In the genomic region with DNA sequence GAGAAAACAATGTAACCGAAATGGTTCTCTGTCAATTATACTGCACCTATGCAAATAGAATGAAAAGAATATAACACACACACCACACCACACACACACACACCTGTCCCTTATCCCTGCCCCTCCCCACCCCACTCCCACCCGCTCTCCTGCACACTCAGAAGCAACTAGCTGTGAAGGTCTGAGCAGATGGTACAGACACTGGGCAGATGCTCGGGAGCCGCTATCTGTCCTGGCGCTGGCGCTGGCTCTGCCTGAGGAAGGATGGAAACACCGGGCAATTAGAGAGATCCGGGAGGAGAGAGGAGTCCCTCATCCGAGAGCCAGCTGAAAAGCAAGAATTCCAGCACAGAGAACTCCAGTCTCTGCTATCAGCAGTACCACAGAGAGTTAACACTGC, we compare ENCODE assay signal across 15 mouse cellular contexts. TPM values are rescaled to one million over a fixed set of nuclear protein-coding genes. Genes with fewer than 3 reads are reported as not detected.
DNase-seq lines count a peak whose midpoint lies in the region; ATAC-seq lines count a peak whose summit lies in the region.
"Had no signal": no experiment of that assay in that cellular context is flagged by ENCODE, and none has a peak within 500 bp of the region (broad histone marks: within the 10 kb centered on the region; RNA-seq: fewer than 3 reads in every experiment).

No protein-coding gene starts in this region.

- H3K36me3 ChIP-seq in forebrain, embryonic 13.5 days (ENCODE audit: poor library complexity, severe bottlenecking) = no peaks in the 10 kb centered on the region
- H3K36me3 ChIP-seq in forebrain, embryonic 12.5 days (replicated peaks) = no peaks in the 10 kb centered on the region
- H3K36me3 ChIP-seq in midbrain, embryonic 15.5 days (replicated peaks) = no peaks in the 10 kb centered on the region
- H3K36me3 ChIP-seq in midbrain, embryonic 11.5 days (ENCODE audit: control insufficient read depth, insufficient read depth, low read length) = no peaks in the 10 kb centered on the region
- no peaks in the 10 kb centered on the region for H3K36me3 ChIP-seq in hindbrain, embryonic 15.5 days

- no peaks in the 10 kb centered on the region for H3K9me3 ChIP-seq in forebrain, embryonic 13.5 days (replicated peaks)
- H3K9me3 ChIP-seq in forebrain, embryonic 12.5 days = no peaks in the 10 kb centered on the region
- H3K9me3 ChIP-seq in midbrain, embryonic 15.5 days = no peaks in the 10 kb centered on the region
- H3K9me3 ChIP-seq in midbrain, embryonic 11.5 days (ENCODE audit: control insufficient read depth, low read length) = no peaks in the 10 kb centered on the region
- no peaks in the 10 kb centered on the region for H3K9me3 ChIP-seq in hindbrain, embryonic 15.5 days

- H3K27me3 ChIP-seq in forebrain, embryonic 13.5 days = no peaks in the 10 kb centered on the region
- H3K27me3 ChIP-seq in forebrain, embryonic 12.5 days = no peaks in the 10 kb centered on the region
- no peaks in the 10 kb centered on the region for H3K27me3 ChIP-seq in midbrain, embryonic 15.5 days (replicated peaks)
- H3K27me3 ChIP-seq in midbrain, embryonic 11.5 days (ENCODE audit: control insufficient read depth, insufficient read depth, low read length) = no peaks in the 10 kb centered on the region
- H3K27me3 ChIP-seq in hindbrain, embryonic 15.5 days = no peaks in the 10 kb centered on the region

- no peak overlapping the region for H3K9ac ChIP-seq in forebrain, embryonic 13.5 days
- no peak overlapping the region for H3K9ac ChIP-seq in forebrain, embryonic 12.5 days
- no peak overlapping the region for H3K9ac ChIP-seq in midbrain, embryonic 15.5 days
- no peak overlapping the region for H3K9ac ChIP-seq in midbrain, embryonic 11.5 days (ENCODE audit: low read length)
- no peak overlapping the region for H3K9ac ChIP-seq in hindbrain, embryonic 15.5 days

- no peak for DNase-seq in midbrain, embryonic 11.5 days (ENCODE audit: low spot score, missing footprints)
- peak; percentile 29 to 42 for DNase-seq in right cerebral cortex, postnatal 36 days (ENCODE audit: low spot score in 2 of 2)
- no peak for DNase-seq in gastrocnemius, postnatal 10 days
- DNase-seq: B cell, adult 2 months; gastrocnemius, postnatal 25 days; kidney, adult 8-10 months; lung, postnatal 10 days had no signal

- no peak overlapping the region for H3K4me3 ChIP-seq in forebrain, embryonic 13.5 days
- no peak overlapping the region for H3K4me3 ChIP-seq in forebrain, embryonic 12.5 days (replicated peaks)
- no peak overlapping the region for H3K4me3 ChIP-seq in midbrain, embryonic 15.5 days
- H3K4me3 ChIP-seq in midbrain, embryonic 11.5 days (ENCODE audit: low read depth, low read length) = no peak overlapping the region
- no peak overlapping the region for H3K4me3 ChIP-seq in hindbrain, embryonic 15.5 days
- H3K4me3 ChIP-seq: left cerebral cortex, adult 2 months had no signal

- H3K4me1 ChIP-seq in forebrain, embryonic 13.5 days = peaks cover 15% of the 10 kb centered on the region
- H3K4me1 ChIP-seq in forebrain, embryonic 12.5 days = peaks cover 11% of the 10 kb centered on the region; the same call in 1 of the 2 replicates
- H3K4me1 ChIP-seq in midbrain, embryonic 15.5 days = peaks cover 5% of the 10 kb centered on the region; the same call in 1 of the 2 replicates
- 0 out of 2 replicates have a peak, but pooled peaks cover 2% of the 10 kb centered on the region for H3K4me1 ChIP-seq in midbrain, embryonic 11.5 days (ENCODE audit: control insufficient read depth, insufficient read depth, low read length)
- H3K4me1 ChIP-seq in hindbrain, embryonic 15.5 days (replicated peaks) = peaks cover 34% of the 10 kb centered on the region

- ATAC-seq in forebrain, embryonic 13.5 days = peak; percentile 63
- ATAC-seq in forebrain, embryonic 12.5 days (ENCODE audit: low FRiP score) = no peak
- ATAC-seq in midbrain, embryonic 15.5 days (replicated peaks) = 0 out of 2 replicates have a peak, but pooled peaks have one; percentile 41
- ATAC-seq in midbrain, embryonic 11.5 days (ENCODE audit: low FRiP score) = no peak
- peak; percentile 60; the same call in 1 of the 2 replicates for ATAC-seq in hindbrain, embryonic 15.5 days (ENCODE audit: low FRiP score, low read depth)
- ATAC-seq in megakaryocyte-erythroid progenitor cell, adult 5-6 weeks (replicated peaks; ENCODE audit: low FRiP score, low TSS enrichment, poor library complexity, severe bottlenecking) = no peak

- WGBS in forebrain, embryonic 13.5 days = 44% methylated on average over 9 of the region's 9 CpGs
- WGBS in forebrain, embryonic 12.5 days = 79% methylated on average over 9 of the region's 9 CpGs
- WGBS in midbrain, embryonic 15.5 days = 63% methylated on average over 9 of the region's 9 CpGs
- 79% methylated on average over 9 of the region's 9 CpGs for WGBS in midbrain, embryonic 11.5 days
- WGBS in hindbrain, embryonic 15.5 days = 59% methylated on average over 9 of the region's 9 CpGs

- H3K27ac ChIP-seq in forebrain, embryonic 13.5 days = no peak overlapping the region
- H3K27ac ChIP-seq in forebrain, embryonic 12.5 days = no peak overlapping the region
- H3K27ac ChIP-seq in midbrain, embryonic 15.5 days = no peak overlapping the region
- H3K27ac ChIP-seq in midbrain, embryonic 11.5 days (ENCODE audit: low read depth, low read length) = no peak overlapping the region
- H3K27ac ChIP-seq in hindbrain, embryonic 15.5 days (replicated peaks) = no peak overlapping the region
- H3K27ac ChIP-seq: left cerebral cortex, adult 2 months; stomach, postnatal 0 days had no signal

- H3K4me2 ChIP-seq in forebrain, embryonic 13.5 days = no peak overlapping the region
- no peak overlapping the region for H3K4me2 ChIP-seq in forebrain, embryonic 12.5 days
- no peak overlapping the region for H3K4me2 ChIP-seq in midbrain, embryonic 15.5 days
- H3K4me2 ChIP-seq in midbrain, embryonic 11.5 days = no peak overlapping the region
- H3K4me2 ChIP-seq in hindbrain, embryonic 15.5 days = no peak overlapping the region

RNA-seq across cellular contexts. Expression of a gene that starts 42.3 kb away (rescaled TPM):
- 63.0 and 64.3 TPM in 2 replicates for polyA plus RNA-seq in forebrain, embryonic 13.5 days (2015; fragmentation: Nextera tagmentation; extraction: Ambion mirVana)
- 53.4 and 56.5 TPM in 2 replicates for polyA plus RNA-seq in forebrain, embryonic 12.5 days (2016; fragmentation: Nextera tagmentation; extraction: Ambion mirVana)
- 110 and 115 TPM in 2 replicates for polyA plus RNA-seq in midbrain, embryonic 15.5 days (2015; fragmentation: Nextera tagmentation; extraction: Ambion mirVana)
- 33.1 and 34.0 TPM in 2 replicates for polyA plus RNA-seq in midbrain, embryonic 11.5 days (2014; fragmentation: Nextera tagmentation; extraction: Ambion mirVana)
- polyA plus RNA-seq in hindbrain, embryonic 15.5 days (2015; fragmentation: Nextera tagmentation; extraction: Ambion mirVana) = 108 and 124 TPM in 2 replicates
- total RNA-seq in gastrocnemius, postnatal 10 days (2021) = 10 to 100 TPM; 55.1 to 56.2 TPM
- 2.4 and 2.5 TPM in 2 replicates for total RNA-seq in megakaryocyte-erythroid progenitor cell, adult 5-6 weeks (2014; fragmentation: Nextera tagmentation)
- 1.9 TPM in 1 of 2 replicates, not detected in the other for total RNA-seq in megakaryocyte-erythroid progenitor cell, adult 5-6 weeks (2017)
- total RNA-seq: MEL had no signal

Comparison
In these comparisons a context has a peak if more than half of its experiments do, and no peak if none do; other contexts are left out.
1. ATAC-seq: peak in forebrain, embryonic 13.5 days (single experiment), midbrain, embryonic 15.5 days (single experiment) and hindbrain, embryonic 15.5 days (single experiment); none in forebrain, embryonic 12.5 days (single experiment), midbrain, embryonic 11.5 days (single experiment) and megakaryocyte-erythroid progenitor cell, adult 5-6 weeks (single experiment).
2. DNase-seq: peak in right cerebral cortex, postnatal 36 days (2 of 2); none in midbrain, embryonic 11.5 days (single experiment) and gastrocnemius, postnatal 10 days (single experiment).